Mouse (Mus musculus): ENCODE measurements around the gene Ikzf3. TPM values are rescaled to one million over a fixed set of nuclear protein-coding genes. Genes with fewer than 3 reads are reported as not detected.

Ikzf3 gene
- polyA plus RNA-seq, 1 experiment: 3.9 TPM

DNA sequence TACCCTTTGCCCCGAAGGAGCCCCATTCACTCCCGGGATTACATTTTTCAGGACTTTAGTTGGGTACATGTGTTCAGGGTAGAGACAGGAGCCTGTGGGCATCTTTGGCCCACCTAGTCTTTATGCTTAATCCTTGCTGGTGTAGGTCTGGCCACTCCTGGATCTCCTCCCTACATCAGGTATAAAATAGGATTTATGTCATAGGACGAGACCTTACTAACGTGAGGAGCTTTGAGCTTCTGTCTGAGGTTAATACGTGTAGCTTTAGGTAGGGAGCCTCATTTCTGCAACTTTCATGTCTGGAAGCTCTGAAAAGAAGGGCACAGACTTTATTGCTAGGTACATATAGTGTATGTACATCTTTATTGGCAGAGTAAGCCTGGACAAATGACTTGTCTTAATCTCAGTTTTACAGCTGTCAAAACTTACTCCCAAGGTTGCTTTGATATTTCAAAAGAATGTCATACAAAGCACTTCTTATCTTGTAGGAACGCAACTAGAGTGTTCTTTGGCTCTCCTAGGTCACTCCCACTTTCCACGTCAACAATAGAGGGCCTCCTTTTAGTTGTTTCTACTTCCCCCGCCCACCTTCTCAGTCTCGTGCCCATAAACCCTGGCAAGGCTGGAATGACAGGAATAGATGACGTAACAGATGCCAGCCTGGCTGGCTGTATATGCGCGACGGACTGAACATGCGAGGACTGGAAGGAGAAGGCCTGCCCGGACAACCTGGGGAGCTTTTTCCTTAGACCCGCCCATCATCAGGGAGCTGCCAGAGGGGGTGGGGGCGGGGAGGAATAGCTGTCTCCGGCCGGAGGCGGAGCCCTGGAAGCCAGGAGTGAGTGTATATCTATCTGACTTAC lies 42.1 kb upstream of the Ikzf3 start:
- TF ChIP-seq POLR2A (IDR thresholded peaks at IDR 0.05; ENCODE audit: low read depth, low read length): no peak
- TF ChIP-seq CTCF (conservative IDR thresholded peaks at IDR 0.05; ENCODE audit: insufficient read depth, insufficient read length, low read depth, low read length): no peak
- Histone ChIP-seq H3K27ac (ENCODE audit: insufficient read depth, low read depth, low read length) (peak overlapping the region; percentile 87), H3K36me3 (ENCODE audit: control insufficient read depth, insufficient read depth, low read length) (no peaks in the 10 kb centered on the region), H3K4me1 (ENCODE audit: control insufficient read depth, insufficient read depth, low read length) (peaks cover 9% of the 10 kb centered on the region; the same call in 1 of the 2 replicates), H3K27me3 (replicated peaks; ENCODE audit: control insufficient read depth, insufficient read depth, low read length) (no peaks in the 10 kb centered on the region), H3K4me3 (ENCODE audit: insufficient read depth, low read depth, low read length) (peak overlapping the region; percentile 62)
- WGBS: 11% methylated on average over 20 of the region's 20 CpGs
- DNase-seq: peak; percentile 85

DNA sequence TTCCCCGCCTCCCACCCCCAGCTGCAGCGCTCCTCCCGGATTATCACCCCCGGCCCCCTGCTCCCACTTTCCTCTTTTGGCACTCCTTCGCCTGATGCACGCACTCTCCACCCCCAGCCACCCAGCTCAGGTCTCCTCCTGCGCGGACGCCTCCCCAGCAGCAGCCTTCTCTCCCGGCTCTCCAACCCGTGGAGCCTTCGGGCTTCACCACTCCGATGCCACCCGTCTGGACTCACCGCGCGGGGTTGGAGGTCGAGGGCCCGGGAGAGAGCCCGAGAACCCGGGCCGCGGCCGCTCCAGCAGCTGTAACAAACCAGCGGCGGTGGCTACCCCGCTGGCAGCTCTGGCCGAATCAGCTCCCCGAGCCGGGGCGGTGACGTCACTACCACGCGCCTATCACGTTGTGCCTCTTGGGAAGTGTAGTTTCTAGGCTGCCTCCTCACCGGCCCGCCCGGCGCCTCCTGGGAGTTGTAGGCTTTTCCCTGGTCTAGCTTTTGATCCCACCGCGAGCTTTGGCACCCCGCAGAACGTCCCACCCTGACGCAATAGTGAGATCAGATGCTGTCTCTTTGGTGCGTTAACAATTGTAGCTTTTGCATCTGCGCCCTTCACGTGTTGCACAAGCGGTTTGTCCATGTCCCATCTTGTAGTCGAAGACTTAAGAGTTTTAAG lies 41.2 kb upstream of the Ikzf3 start, which contains the start of gene Ormdl3:
Gene Ormdl3, minus strand, starts transcription at position 477 of the 672 bp plus-strand sequence.
- peak within 1 kb of the TSS; percentile 63 for H3K4me3 ChIP-seq (ENCODE audit: insufficient read depth, low read depth, low read length)
- H3K36me3 ChIP-seq (ENCODE audit: control insufficient read depth, insufficient read depth, low read length): no peaks in the 10 kb centered on the region
- H3K27me3 ChIP-seq (replicated peaks; ENCODE audit: control insufficient read depth, insufficient read depth, low read length): no peaks in the 10 kb centered on the region
- peak; percentile 99 for DNase-seq
- peak within 1 kb of the TSS; percentile 87 for H3K27ac ChIP-seq (ENCODE audit: insufficient read depth, low read depth, low read length)
- TF ChIP-seq POLR2A (IDR thresholded peaks at IDR 0.05; ENCODE audit: low read depth, low read length) (no peak), CTCF (conservative IDR thresholded peaks at IDR 0.05; ENCODE audit: insufficient read depth, insufficient read length, low read depth, low read length) (no peak)
- peaks cover 9% of the 10 kb centered on the region; the same call in 1 of the 2 replicates for H3K4me1 ChIP-seq (ENCODE audit: control insufficient read depth, insufficient read depth, low read length)
- under 1% methylated on average over 49 of the region's 49 CpGs for WGBS

DNA sequence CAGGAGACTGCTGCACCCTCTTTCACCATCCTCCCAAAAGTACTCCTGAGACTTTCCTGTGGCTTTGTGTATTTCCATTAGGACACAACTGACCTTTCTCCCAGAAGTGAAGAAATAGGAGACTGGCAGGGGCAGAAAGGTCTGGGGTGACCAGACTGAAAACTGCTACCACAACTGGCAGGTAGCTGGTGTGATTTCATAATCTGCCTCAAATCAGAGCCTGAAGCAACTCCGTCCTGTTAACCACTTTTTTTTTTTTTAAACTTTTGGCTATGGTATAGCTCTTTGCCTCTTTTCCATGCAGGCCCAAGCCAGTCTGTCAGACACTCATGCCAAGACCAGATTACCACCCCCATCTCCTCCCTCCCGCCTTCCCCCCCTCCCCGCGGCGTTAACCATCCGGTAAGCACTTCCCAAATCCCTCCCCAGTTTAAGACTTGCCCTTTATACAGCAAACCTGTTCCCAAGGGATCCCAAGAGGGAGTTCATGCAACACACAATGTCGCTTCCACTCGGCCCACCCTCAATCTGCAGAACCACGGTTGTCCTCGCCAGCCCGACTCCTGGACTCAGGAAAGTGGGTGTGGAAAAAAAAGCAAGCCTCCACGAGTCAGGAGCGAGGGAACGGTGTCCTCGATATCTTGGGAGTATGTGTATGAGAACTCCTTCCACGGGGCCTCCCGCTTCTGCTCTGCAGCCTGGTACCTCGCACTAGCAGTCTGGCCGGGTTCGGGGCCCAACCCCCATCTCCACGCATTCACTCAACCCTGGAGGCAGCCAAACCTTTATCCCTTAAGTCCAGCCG lies 40.5 kb upstream of the Ikzf3 start:
- peaks cover 9% of the 10 kb centered on the region; the same call in 1 of the 2 replicates for H3K4me1 ChIP-seq (ENCODE audit: control insufficient read depth, insufficient read depth, low read length)
- H3K27ac ChIP-seq (ENCODE audit: insufficient read depth, low read depth, low read length): no peak overlapping the region
- H3K27me3 ChIP-seq (replicated peaks; ENCODE audit: control insufficient read depth, insufficient read depth, low read length): no peaks in the 10 kb centered on the region
- DNase-seq: peak; percentile 27
- no peaks in the 10 kb centered on the region for H3K36me3 ChIP-seq (ENCODE audit: control insufficient read depth, insufficient read depth, low read length)
- TF ChIP-seq CTCF (conservative IDR thresholded peaks at IDR 0.05; ENCODE audit: insufficient read depth, insufficient read length, low read depth, low read length): no peak
- TF ChIP-seq POLR2A (IDR thresholded peaks at IDR 0.05; ENCODE audit: low read depth, low read length): no peak
- WGBS: 3% methylated on average over 22 of the region's 22 CpGs
- peak overlapping the region; percentile 63 for H3K4me3 ChIP-seq (ENCODE audit: insufficient read depth, low read depth, low read length)

DNA sequence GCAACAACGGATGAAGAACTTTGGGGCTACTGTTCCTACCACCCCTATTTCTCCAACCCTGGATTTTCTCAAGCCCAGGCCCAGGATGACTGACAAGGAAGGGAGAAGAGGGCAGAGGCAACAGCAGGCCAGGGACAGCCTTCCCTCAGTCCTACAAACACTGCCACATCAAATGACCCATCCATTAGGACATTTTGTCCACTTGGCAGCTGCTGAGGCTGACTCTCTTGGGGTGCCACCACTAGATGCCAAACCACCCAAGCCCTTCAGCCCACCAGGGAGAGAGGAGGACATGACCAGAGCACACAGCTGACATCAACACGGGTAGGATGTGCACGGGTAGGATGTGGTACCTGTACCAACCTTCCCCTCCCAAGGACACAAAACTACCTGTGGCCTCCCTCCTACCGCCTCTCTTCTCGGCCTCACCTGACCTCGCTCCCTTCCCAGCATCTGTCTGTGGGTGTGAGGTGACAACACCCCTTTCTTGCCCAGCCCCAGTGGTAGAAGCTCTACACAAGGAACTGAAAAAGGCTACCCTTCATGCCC lies 38.9 kb upstream of the Ikzf3 start:
- DNase-seq: no peak
- Histone ChIP-seq H3K36me3 (ENCODE audit: control insufficient read depth, insufficient read depth, low read length) (no peaks in the 10 kb centered on the region; the same call in 1 of the 2 replicates), H3K27ac (ENCODE audit: insufficient read depth, low read depth, low read length) (no peak overlapping the region), H3K4me3 (ENCODE audit: insufficient read depth, low read depth, low read length) (no peak overlapping the region), H3K27me3 (replicated peaks; ENCODE audit: control insufficient read depth, insufficient read depth, low read length) (no peaks in the 10 kb centered on the region), H3K4me1 (ENCODE audit: control insufficient read depth, insufficient read depth, low read length) (peaks cover 5% of the 10 kb centered on the region; the same call in 1 of the 2 replicates)
- 91% methylated on average over 6 of the region's 6 CpGs for WGBS
- TF ChIP-seq POLR2A (IDR thresholded peaks at IDR 0.05; ENCODE audit: low read depth, low read length): no peak
- no peak for TF ChIP-seq CTCF (conservative IDR thresholded peaks at IDR 0.05; ENCODE audit: insufficient read depth, insufficient read length, low read depth, low read length)

DNA sequence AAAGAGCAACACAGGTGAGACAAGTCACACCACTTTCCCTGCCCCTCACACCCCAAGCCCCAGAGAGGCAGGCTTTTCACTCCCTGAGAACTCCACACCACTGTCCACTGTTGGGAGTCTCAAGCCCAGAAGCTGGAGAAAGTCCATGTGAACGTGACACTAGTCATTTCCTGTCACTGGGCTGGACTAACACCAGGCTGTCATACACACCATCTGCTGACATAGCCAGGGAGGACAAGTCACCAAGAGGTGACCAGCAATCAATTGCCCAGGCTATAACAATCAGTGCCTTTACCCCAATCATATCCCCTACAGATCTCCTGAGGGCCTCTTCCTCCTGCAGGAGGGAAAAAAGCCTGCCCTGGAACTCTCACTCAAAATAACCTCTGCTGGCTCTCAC lies 38.3 kb upstream of the Ikzf3 start:
- TF ChIP-seq POLR2A (IDR thresholded peaks at IDR 0.05; ENCODE audit: low read depth, low read length) (no peak), CTCF (conservative IDR thresholded peaks at IDR 0.05; ENCODE audit: insufficient read depth, insufficient read length, low read depth, low read length) (no peak)
- no peak overlapping the region for H3K4me3 ChIP-seq (ENCODE audit: insufficient read depth, low read depth, low read length)
- H3K27ac ChIP-seq (ENCODE audit: insufficient read depth, low read depth, low read length): no peak overlapping the region
- WGBS: 54% methylated on average over 1 of the region's 1 CpGs
- peaks cover 4% of the 10 kb centered on the region; the same call in 1 of the 2 replicates for H3K4me1 ChIP-seq (ENCODE audit: control insufficient read depth, insufficient read depth, low read length)
- H3K36me3 ChIP-seq (ENCODE audit: control insufficient read depth, insufficient read depth, low read length): no peaks in the 10 kb centered on the region; the same call in 1 of the 2 replicates
- DNase-seq: no peak
- H3K27me3 ChIP-seq (replicated peaks; ENCODE audit: control insufficient read depth, insufficient read depth, low read length): no peaks in the 10 kb centered on the region

- DNase-seq: no peak
- 50% methylated on average over 3 of the region's 3 CpGs for WGBS
- no peaks in the 10 kb centered on the region for H3K27me3 ChIP-seq (replicated peaks; ENCODE audit: control insufficient read depth, insufficient read depth, low read length)
- H3K36me3 ChIP-seq (ENCODE audit: control insufficient read depth, insufficient read depth, low read length): no peaks in the 10 kb centered on the region; the same call in 1 of the 2 replicates
- H3K4me3 ChIP-seq (ENCODE audit: insufficient read depth, low read depth, low read length): no peak overlapping the region
- TF ChIP-seq CTCF (conservative IDR thresholded peaks at IDR 0.05; ENCODE audit: insufficient read depth, insufficient read length, low read depth, low read length) (0 out of 2 replicates have a peak, but pooled peaks have one; percentile 16), POLR2A (IDR thresholded peaks at IDR 0.05; ENCODE audit: low read depth, low read length) (no peak)
- no peak overlapping the region for H3K27ac ChIP-seq (ENCODE audit: insufficient read depth, low read depth, low read length)
- peaks cover 2% of the 10 kb centered on the region; the same call in 1 of the 2 replicates for H3K4me1 ChIP-seq (ENCODE audit: control insufficient read depth, insufficient read depth, low read length)
Observed at GRCm38 (mm10) chr11:98583571-98583970, 37.7 kb upstream of the Ikzf3 start.

Measured in kidney, adult 2 months (tissue).